Mouse (Mus musculus): ENCODE data around the gene Btbd35f8.
"Not testable (repeated sequence)": the region's sequence is repeated elsewhere in the genome, so short reads cannot be mapped to it uniquely, and the experiment has no call there.

Gene Btbd35f8

DNA sequence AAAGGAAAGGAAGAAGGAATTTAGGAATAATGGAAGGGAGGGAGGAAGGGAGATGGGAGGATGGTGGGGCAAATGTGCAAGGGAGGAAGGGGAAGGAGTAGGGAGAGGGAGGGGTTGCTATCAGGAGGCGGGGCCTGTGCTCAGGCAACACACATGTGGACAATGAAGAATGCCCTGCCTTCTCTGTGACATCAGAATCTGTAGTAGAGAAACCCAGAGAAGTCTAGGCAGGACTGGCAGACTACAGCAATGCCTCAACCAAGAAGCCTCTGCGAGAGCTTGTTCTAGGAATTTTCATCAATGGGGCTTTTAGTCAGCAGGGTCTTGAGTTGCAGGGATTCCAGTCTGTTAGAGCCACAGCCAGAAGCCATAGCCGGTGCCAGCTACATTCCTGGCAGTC is at the start of gene Btbd35f8:
Gene Btbd35f8 (plus strand): TSS at position 301 of the 400 bp plus-strand sequence.
- not testable (repeated sequence) for DNase-seq

Measured in layer of hippocampus, adult 9-11 months (tissue).